Mouse (Mus musculus) kidney, adult 2 months (tissue): ENCODE measurements around the gene Cbx1.

Experiments
- CTCF ChIP-seq: fragments of 200-500 bp; conservative IDR thresholded peaks from 2 replicates; pipeline ENCODE4 v1.5.1; 2011; ENCODE audit warnings: low read depth, mild to moderate bottlenecking, control low read depth, low read length, moderate library complexity, mixed read lengths; ENCODE audit not compliant: insufficient read depth, insufficient read length
- POLR2A ChIP-seq: fragments of 200-500 bp; IDR thresholded peaks from one replicate; pipeline ENCODE4 v1.6.1; 2011; ENCODE audit warnings: low read depth, low read length, control low read depth

GRCm38 (mm10) chr11:96780306-96780705 is 8.6 kb upstream of the Cbx1 start:
- TF ChIP-seq POLR2A (no peak), CTCF (no peak)
